Mouse (Mus musculus): Measurements from ENCODE around the gene Ffar2. TPM values are rescaled to one million over a fixed set of nuclear protein-coding genes. Genes with fewer than 3 reads are reported as not detected.
"Not testable (repeated sequence)": the region's sequence is repeated elsewhere in the genome, so short reads cannot be mapped to it uniquely, and the experiment has no call there.

The Ffar2 gene
- polyA plus RNA-seq, 1 experiment from 2014 or later: 11.6 TPM

DNA sequence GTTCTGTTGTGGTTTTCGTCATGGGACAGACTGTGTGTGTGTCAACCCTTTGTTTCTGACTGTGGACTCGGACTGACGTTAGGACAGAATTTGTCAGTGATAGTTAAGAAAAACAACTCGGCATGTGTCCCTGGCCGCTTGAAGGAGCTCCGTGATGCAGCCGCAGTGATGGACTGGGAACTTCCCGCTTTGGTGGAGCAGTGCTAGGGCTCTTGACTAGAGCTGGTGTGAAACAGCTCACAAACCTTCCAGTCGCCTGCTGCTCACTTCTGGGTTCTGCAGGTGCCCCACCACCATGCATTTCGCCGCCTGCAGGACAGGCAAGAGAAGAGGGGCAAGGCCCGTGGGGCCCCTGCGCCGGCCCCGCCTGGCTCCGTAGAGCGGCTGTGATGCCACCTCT lies 8.7 kb upstream of the Ffar2 start:
- WGBS: 66% methylated on average over 17 of the region's 17 CpGs
- Histone ChIP-seq H3K27ac (ENCODE audit: low read length) (no peak overlapping the region), H3K27me3 (ENCODE audit: control insufficient read depth, insufficient read depth, low read length) (no peaks in the 10 kb centered on the region), H3K36me3 (ENCODE audit: control insufficient read depth, insufficient read depth, low read length) (no peaks in the 10 kb centered on the region), H3K4me1 (ENCODE audit: control insufficient read depth, insufficient read depth, low read length) (no peaks in the 10 kb centered on the region), H3K9me3 (replicated peaks; ENCODE audit: control insufficient read depth, low read length) (no peaks in the 10 kb centered on the region), H3K4me3 (replicated peaks; ENCODE audit: low read length) (no peak overlapping the region), H3K4me2 (ENCODE audit: low read depth, low read length) (no peak overlapping the region), H3K9ac (ENCODE audit: low read length) (no peak overlapping the region)
- no peak for ATAC-seq (ENCODE audit: insufficient read depth, low FRiP score)

DNA sequence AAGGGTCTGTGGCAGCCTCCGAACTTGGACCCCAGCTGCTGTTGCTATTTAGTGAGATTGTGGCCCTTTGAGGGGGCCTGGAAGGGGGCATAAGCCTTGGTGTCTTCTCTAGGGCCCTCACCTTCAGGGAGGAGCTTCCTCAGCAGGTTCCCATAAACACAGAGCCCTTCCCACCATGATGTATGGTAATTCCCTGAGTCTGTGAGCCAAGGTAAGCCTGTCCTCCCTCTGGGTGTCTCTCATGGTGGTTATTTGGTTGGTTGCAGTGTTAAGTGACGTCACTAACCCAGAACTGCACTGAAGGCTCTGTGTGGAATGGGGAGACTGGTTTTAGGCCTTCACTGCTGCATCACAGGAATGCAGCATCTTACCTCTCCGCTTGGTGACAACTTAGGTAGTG lies 5.9 kb upstream of the Ffar2 start:
- Histone ChIP-seq H3K4me3 (replicated peaks; ENCODE audit: low read length) (no peak overlapping the region), H3K4me1 (ENCODE audit: control insufficient read depth, insufficient read depth, low read length) (no peaks in the 10 kb centered on the region), H3K27ac (ENCODE audit: low read length) (no peak overlapping the region), H3K27me3 (ENCODE audit: control insufficient read depth, insufficient read depth, low read length) (no peaks in the 10 kb centered on the region), H3K9me3 (replicated peaks; ENCODE audit: control insufficient read depth, low read length) (no peaks in the 10 kb centered on the region), H3K36me3 (ENCODE audit: control insufficient read depth, insufficient read depth, low read length) (no peaks in the 10 kb centered on the region), H3K9ac (ENCODE audit: low read length) (no peak overlapping the region), H3K4me2 (ENCODE audit: low read depth, low read length) (no peak overlapping the region)
- ATAC-seq (ENCODE audit: insufficient read depth, low FRiP score): no peak
- WGBS: 70% methylated on average over 3 of the region's 3 CpGs

DNA sequence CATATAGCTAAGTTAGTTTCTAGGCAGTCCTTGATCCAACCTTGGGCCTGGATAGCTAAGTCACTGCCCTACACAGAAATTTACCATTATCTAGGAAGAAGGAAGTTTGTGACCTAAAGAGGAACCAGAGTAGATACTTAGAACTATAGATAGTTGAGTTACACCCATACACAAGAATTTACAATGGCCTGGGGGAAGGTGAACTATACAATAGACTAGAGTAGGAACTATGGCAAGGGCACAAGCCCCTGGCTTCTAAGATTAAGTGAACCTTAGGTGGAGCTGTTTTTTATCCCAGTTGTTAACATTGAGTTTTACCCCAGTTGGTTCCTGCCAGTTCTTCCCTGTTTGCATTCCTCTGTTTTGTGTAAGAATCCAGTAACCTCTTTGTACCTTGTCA lies 5.3 kb upstream of the Ffar2 start:
- not testable (repeated sequence) for H3K36me3 ChIP-seq (ENCODE audit: control insufficient read depth, insufficient read depth, low read length); H3K27me3 ChIP-seq (ENCODE audit: control insufficient read depth, insufficient read depth, low read length); H3K9ac ChIP-seq (ENCODE audit: low read length); H3K4me2 ChIP-seq (ENCODE audit: low read depth, low read length); H3K4me1 ChIP-seq (ENCODE audit: control insufficient read depth, insufficient read depth, low read length); H3K4me3 ChIP-seq (replicated peaks; ENCODE audit: low read length); H3K9me3 ChIP-seq (replicated peaks; ENCODE audit: control insufficient read depth, low read length); H3K27ac ChIP-seq (ENCODE audit: low read length); ATAC-seq (ENCODE audit: insufficient read depth, low FRiP score)

DNA sequence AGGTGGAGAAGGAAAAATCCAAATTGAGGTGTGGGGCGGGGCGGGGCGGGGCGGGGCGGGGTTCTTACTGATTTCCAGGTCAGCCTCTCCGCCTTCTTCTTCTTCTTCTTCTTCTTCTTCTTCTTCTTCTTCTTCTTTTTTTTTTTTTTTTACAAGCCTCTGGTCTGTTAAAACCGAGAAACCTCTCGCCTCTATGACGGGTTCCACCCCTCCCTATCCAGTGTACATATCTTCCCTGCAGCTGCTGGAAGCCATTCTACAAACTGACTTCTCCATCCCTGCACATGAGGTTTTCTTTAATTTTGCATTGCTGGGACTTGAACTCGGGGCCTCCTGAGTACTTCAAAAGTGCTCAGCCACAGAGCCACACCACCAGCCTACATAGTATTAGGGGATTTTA lies 3.1 kb upstream of the Ffar2 start:
- Histone ChIP-seq H3K36me3 (ENCODE audit: control insufficient read depth, insufficient read depth, low read length) (no peaks in the 10 kb centered on the region), H3K4me1 (ENCODE audit: control insufficient read depth, insufficient read depth, low read length) (no peaks in the 10 kb centered on the region), H3K9me3 (replicated peaks; ENCODE audit: control insufficient read depth, low read length) (no peaks in the 10 kb centered on the region), H3K27ac (ENCODE audit: low read length) (no peak overlapping the region), H3K4me2 (ENCODE audit: low read depth, low read length) (no peak overlapping the region), H3K27me3 (ENCODE audit: control insufficient read depth, insufficient read depth, low read length) (no peaks in the 10 kb centered on the region), H3K9ac (ENCODE audit: low read length) (no peak overlapping the region), H3K4me3 (replicated peaks; ENCODE audit: low read length) (no peak overlapping the region)
- 86% methylated on average over 10 of the region's 10 CpGs for WGBS
- ATAC-seq (ENCODE audit: insufficient read depth, low FRiP score): no peak

DNA sequence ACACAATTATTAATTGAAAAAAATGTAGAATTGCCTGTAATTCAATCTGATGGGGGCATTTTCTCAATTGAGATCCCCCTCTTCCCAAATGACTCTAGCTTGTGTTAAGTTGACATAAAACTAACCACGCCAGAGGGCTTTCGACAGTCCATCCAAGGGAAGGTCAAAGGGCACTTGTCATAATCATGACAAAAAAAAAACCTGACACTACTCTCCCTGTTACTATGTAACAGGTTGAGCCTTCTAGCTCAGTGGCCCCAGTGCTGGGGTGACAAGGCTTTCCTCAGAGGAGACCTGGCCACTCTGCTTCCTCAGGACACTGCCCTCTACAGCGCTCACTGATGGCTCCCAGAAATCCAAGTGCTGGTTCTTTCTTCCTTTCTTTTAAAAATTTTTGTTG lies 731 bp upstream of the Ffar2 start:
- Histone ChIP-seq H3K4me2 (ENCODE audit: low read depth, low read length) (no peak overlapping the region), H3K4me3 (replicated peaks; ENCODE audit: low read length) (no peak overlapping the region), H3K27ac (ENCODE audit: low read length) (no peak overlapping the region), H3K27me3 (ENCODE audit: control insufficient read depth, insufficient read depth, low read length) (no peaks in the 10 kb centered on the region), H3K36me3 (ENCODE audit: control insufficient read depth, insufficient read depth, low read length) (no peaks in the 10 kb centered on the region), H3K4me1 (ENCODE audit: control insufficient read depth, insufficient read depth, low read length) (0 out of 2 replicates have a peak, but pooled peaks cover 3% of the 10 kb centered on the region), H3K9me3 (replicated peaks; ENCODE audit: control insufficient read depth, low read length) (no peaks in the 10 kb centered on the region), H3K9ac (ENCODE audit: low read length) (no peak overlapping the region)
- ATAC-seq (ENCODE audit: insufficient read depth, low FRiP score): no peak
- 78% methylated on average over 3 of the region's 3 CpGs for WGBS

DNA sequence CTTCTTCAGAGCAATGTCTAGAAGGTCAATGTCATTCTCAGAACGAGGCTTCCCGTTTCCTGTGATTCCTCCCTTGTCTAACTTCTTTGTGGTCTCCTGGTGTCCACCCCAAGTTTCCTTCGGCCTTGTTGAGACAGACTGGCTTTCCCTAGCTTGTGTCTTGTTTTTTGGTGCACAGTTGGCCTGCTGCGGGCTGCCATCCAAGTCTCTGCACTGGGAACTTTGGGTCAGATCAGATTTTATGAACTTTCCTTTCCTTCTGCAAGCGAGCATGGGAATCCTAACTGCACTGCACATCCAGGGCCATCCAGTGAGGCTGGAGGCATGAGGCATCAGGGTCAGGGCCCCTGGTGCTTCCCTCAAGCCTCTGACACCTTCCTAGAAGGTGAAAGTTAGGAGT lies 2.0 kb downstream of the Ffar2 start:
- peaks cover 6% of the 10 kb centered on the region; the same call in 1 of the 2 replicates for H3K4me1 ChIP-seq (ENCODE audit: control insufficient read depth, insufficient read depth, low read length)
- no peaks in the 10 kb centered on the region for H3K27me3 ChIP-seq (ENCODE audit: control insufficient read depth, insufficient read depth, low read length)
- no peak overlapping the region for H3K4me3 ChIP-seq (replicated peaks; ENCODE audit: low read length)
- WGBS: 54% methylated on average over 5 of the region's 5 CpGs
- no peaks in the 10 kb centered on the region for H3K36me3 ChIP-seq (ENCODE audit: control insufficient read depth, insufficient read depth, low read length)
- ATAC-seq (ENCODE audit: insufficient read depth, low FRiP score): no peak
- H3K4me2 ChIP-seq (ENCODE audit: low read depth, low read length): no peak overlapping the region
- H3K9me3 ChIP-seq (replicated peaks; ENCODE audit: control insufficient read depth, low read length): no peaks in the 10 kb centered on the region
- H3K9ac ChIP-seq (ENCODE audit: low read length): no peak overlapping the region
- 0 out of 2 replicates have a peak overlapping the region, but pooled peaks have one; percentile 49 for H3K27ac ChIP-seq (ENCODE audit: low read length)

DNA sequence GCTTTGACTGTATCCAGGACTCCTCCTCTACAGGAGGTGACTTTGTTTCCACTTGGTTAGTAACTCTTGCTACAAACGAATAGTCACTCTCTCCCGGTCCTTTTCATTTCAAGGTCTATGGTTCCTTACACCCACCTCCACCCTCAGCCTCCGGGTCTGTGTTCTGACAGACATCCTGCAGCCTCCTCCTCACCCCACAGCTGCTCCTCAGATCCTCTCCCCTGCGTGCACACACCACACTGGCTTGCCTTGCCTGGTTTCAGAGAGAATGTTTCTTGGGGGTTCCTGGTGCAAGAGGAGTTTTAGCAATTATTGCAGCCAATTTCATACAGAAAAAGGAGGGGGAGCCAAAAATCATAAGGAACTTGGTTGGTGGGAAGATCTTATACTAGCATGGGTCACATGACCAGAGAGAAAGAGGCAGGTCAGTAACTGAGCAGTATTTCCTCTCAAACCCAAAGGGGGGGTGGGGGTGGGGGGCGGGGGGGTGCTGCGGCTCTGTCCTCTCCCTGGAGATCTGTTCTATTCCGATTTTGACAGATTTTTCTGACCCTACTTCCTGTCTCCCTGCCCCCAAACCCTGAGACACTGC lies 2.6 kb downstream of the Ffar2 start:
- 36% methylated on average over 7 of the region's 7 CpGs for WGBS
- Histone ChIP-seq H3K9me3 (replicated peaks; ENCODE audit: control insufficient read depth, low read length) (no peaks in the 10 kb centered on the region), H3K36me3 (ENCODE audit: control insufficient read depth, insufficient read depth, low read length) (no peaks in the 10 kb centered on the region), H3K4me2 (ENCODE audit: low read depth, low read length) (no peak overlapping the region), H3K4me1 (ENCODE audit: control insufficient read depth, insufficient read depth, low read length) (peaks cover 6% of the 10 kb centered on the region; the same call in 1 of the 2 replicates), H3K9ac (ENCODE audit: low read length) (peak overlapping the region; percentile 31; the same call in 1 of the 2 replicates), H3K27me3 (ENCODE audit: control insufficient read depth, insufficient read depth, low read length) (no peaks in the 10 kb centered on the region), H3K4me3 (replicated peaks; ENCODE audit: low read length) (0 out of 2 replicates have a peak overlapping the region, but pooled peaks have one; percentile 2), H3K27ac (ENCODE audit: low read length) (peak overlapping the region; percentile 62; the same call in 1 of the 2 replicates)
- ATAC-seq (ENCODE audit: insufficient read depth, low FRiP score): no peak

DNA sequence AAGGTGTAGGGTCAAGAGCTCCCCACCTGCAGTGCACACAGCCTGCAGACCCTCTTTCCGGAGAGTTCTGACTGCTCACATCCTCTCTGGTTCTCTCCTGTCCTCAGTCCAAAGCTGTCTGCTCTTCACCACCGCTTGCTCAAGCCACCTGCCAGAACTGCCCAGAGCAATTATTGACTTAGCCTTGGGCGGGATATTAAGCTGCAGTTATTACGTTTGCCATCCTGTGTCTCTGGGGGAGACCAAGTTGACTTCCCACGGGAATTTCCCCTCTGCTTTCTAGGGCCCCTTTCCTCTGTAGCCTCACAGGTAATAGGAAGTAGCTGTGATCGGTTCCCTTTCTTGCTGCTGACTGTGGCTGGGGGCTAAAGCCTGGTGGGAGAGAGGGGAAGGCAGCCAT lies 3.4 kb downstream of the Ffar2 start:
- peak; percentile 67; the same call in 1 of the 2 replicates for ATAC-seq (ENCODE audit: insufficient read depth, low FRiP score)
- Histone ChIP-seq H3K4me3 (replicated peaks; ENCODE audit: low read length) (no peak overlapping the region), H3K4me2 (ENCODE audit: low read depth, low read length) (no peak overlapping the region), H3K9me3 (replicated peaks; ENCODE audit: control insufficient read depth, low read length) (no peaks in the 10 kb centered on the region), H3K4me1 (ENCODE audit: control insufficient read depth, insufficient read depth, low read length) (peaks cover 6% of the 10 kb centered on the region; the same call in 1 of the 2 replicates), H3K27me3 (ENCODE audit: control insufficient read depth, insufficient read depth, low read length) (no peaks in the 10 kb centered on the region), H3K9ac (ENCODE audit: low read length) (peak overlapping the region; percentile 31; the same call in 1 of the 2 replicates), H3K36me3 (ENCODE audit: control insufficient read depth, insufficient read depth, low read length) (no peaks in the 10 kb centered on the region), H3K27ac (ENCODE audit: low read length) (peak overlapping the region; percentile 62)
- WGBS: 42% methylated on average over 6 of the region's 6 CpGs

DNA sequence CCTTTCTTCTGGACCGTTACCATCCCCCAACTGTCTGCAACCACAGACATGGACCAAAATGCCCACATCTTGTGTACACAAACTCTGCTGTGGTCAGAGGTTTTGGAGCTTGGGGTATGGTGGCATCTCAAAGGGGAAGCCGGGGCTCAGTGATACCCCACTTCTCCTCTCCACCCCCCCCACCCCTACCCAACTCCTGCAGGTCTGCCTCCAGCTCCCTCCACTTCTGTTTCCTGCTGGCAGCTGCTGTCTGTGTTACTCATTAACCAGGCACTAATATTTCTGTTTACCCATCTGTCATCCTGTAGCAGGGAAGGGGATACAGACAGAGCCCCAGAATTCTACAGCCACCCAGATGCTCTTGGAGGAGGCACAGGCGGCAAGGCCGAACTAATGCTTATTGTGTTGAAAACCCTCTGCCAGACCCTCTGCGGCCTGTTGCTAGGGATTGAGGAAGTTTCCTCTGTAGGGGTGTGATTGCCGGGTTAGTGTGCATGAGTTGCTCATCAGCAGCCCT lies 11.2 kb downstream of the Ffar2 start:
- H3K27me3 ChIP-seq (ENCODE audit: control insufficient read depth, insufficient read depth, low read length): no peaks in the 10 kb centered on the region
- peaks cover 13% of the 10 kb centered on the region for H3K4me1 ChIP-seq (ENCODE audit: control insufficient read depth, insufficient read depth, low read length)
- no peak overlapping the region; the same call in 1 of the 2 replicates for H3K9ac ChIP-seq (ENCODE audit: low read length)
- H3K4me2 ChIP-seq (ENCODE audit: low read depth, low read length): no peak overlapping the region
- H3K4me3 ChIP-seq (replicated peaks; ENCODE audit: low read length): no peak overlapping the region
- no peaks in the 10 kb centered on the region for H3K9me3 ChIP-seq (replicated peaks; ENCODE audit: control insufficient read depth, low read length)
- H3K36me3 ChIP-seq (ENCODE audit: control insufficient read depth, insufficient read depth, low read length): no peaks in the 10 kb centered on the region
- WGBS: 38% methylated on average over 6 of the region's 6 CpGs
- ATAC-seq (ENCODE audit: insufficient read depth, low FRiP score): peak; percentile 73
- H3K27ac ChIP-seq (ENCODE audit: low read length): peak overlapping the region; percentile 79
